Mouse (Mus musculus): ENCODE results near the gene Adgrl3. TPM values are rescaled to one million over a fixed set of nuclear protein-coding genes. Genes with fewer than 3 reads are reported as not detected.

Gene Adgrl3
- total and polyA plus RNA-seq, 2 experiments from 2014 or later: 1.7 to 7.3 TPM

DNA sequence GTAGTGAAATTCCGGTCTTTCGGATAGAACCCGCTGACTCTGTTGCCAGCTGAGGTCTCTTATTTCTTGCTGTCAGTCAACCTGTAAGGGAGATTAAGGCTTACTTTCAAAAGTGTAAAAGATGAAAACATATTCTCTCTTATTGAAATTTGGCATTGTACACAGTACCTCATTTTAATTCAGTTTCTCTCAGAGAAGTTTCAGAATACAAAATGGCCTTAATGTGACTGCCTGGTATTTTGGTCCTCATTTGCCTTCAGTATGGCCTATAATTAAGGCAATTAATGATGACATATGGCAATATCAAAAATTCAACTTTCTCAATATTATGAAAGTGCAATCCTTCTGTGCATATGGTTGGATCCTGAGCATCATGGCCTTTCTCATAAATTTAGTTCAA lies 455.5 kb downstream of the Adgrl3 start:
- no peak for DNase-seq (ENCODE audit: low spot score)
- Histone ChIP-seq H3K9me3 (replicated peaks; ENCODE audit: control insufficient read depth, low read length) (no peaks in the 10 kb centered on the region), H3K27me3 (ENCODE audit: control insufficient read depth, insufficient read depth, low read length) (no peaks in the 10 kb centered on the region), H3K36me3 (replicated peaks; ENCODE audit: control insufficient read depth, insufficient read depth, low read length) (no peaks in the 10 kb centered on the region), H3K4me3 (ENCODE audit: low read depth, low read length) (no peak overlapping the region), H3K4me2 (ENCODE audit: low read depth, low read length) (no peak overlapping the region), H3K27ac (ENCODE audit: low read depth) (no peak overlapping the region), H3K9ac (replicated peaks; ENCODE audit: low read depth, low read length) (no peak overlapping the region), H3K4me1 (ENCODE audit: control insufficient read depth, insufficient read depth) (no peaks in the 10 kb centered on the region)
- TF ChIP-seq EP300 (IDR thresholded peaks at IDR 0.05; ENCODE audit: low read depth) (no peak), CTCF (IDR thresholded peaks at IDR 0.05; ENCODE audit: low read depth) (no peak)
- ATAC-seq (ENCODE audit: insufficient read depth, low read depth): no peak
- WGBS: 88% methylated on average over 3 of the region's 3 CpGs

- 42% methylated on average over 8 of the region's 8 CpGs for WGBS
- no peak for DNase-seq (ENCODE audit: low spot score)
- no peak overlapping the region for H3K9ac ChIP-seq (replicated peaks; ENCODE audit: low read depth, low read length)
- no peaks in the 10 kb centered on the region for H3K27me3 ChIP-seq (ENCODE audit: control insufficient read depth, insufficient read depth, low read length)
- H3K27ac ChIP-seq (ENCODE audit: low read depth): no peak overlapping the region
- no peak for ATAC-seq (ENCODE audit: insufficient read depth, low read depth)
- no peaks in the 10 kb centered on the region for H3K9me3 ChIP-seq (replicated peaks; ENCODE audit: control insufficient read depth, low read length)
- TF ChIP-seq CTCF (IDR thresholded peaks at IDR 0.05; ENCODE audit: low read depth) (no peak), EP300 (IDR thresholded peaks at IDR 0.05; ENCODE audit: low read depth) (no peak)
- no peaks in the 10 kb centered on the region for H3K36me3 ChIP-seq (replicated peaks; ENCODE audit: control insufficient read depth, insufficient read depth, low read length)
- H3K4me1 ChIP-seq (ENCODE audit: control insufficient read depth, insufficient read depth): no peaks in the 10 kb centered on the region
- no peak overlapping the region for H3K4me2 ChIP-seq (ENCODE audit: low read depth, low read length)
- H3K4me3 ChIP-seq (ENCODE audit: low read depth, low read length): no peak overlapping the region
These were observed 456.2 kb downstream of the Adgrl3 start for GRCm38 (mm10) chr5:81475971-81476606.

GRCm38 (mm10) chr5:81480911-81481310 lies 461.0 kb downstream of the Adgrl3 start:
- no peaks in the 10 kb centered on the region for H3K27me3 ChIP-seq (ENCODE audit: control insufficient read depth, insufficient read depth, low read length)

DNA sequence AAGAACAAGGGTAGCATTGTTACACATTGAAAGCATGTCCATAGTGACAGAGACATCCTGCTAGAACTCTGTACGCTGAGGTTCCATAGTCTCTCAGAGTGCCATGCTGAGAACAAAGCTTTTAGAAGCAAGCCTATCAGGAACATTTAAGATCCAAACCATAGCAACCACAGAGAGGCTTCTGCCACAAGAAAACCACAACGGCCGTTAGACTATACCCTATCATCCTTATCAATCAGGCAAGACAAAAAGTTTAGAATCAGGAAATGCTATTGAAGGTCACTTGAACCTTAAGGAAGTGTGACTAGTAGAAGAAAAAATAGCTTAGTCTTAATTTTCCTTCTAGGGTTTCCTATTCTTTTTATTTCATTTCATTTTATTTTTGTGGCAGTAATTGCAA lies 464.0 kb downstream of the Adgrl3 start:
- no peaks in the 10 kb centered on the region for H3K36me3 ChIP-seq (replicated peaks; ENCODE audit: control insufficient read depth, insufficient read depth, low read length)
- DNase-seq (ENCODE audit: low spot score): no peak
- no peaks in the 10 kb centered on the region for H3K4me1 ChIP-seq (ENCODE audit: control insufficient read depth, insufficient read depth)
- H3K4me3 ChIP-seq (ENCODE audit: low read depth, low read length): no peak overlapping the region
- no peaks in the 10 kb centered on the region for H3K9me3 ChIP-seq (replicated peaks; ENCODE audit: control insufficient read depth, low read length)
- H3K27me3 ChIP-seq (ENCODE audit: control insufficient read depth, insufficient read depth, low read length): no peaks in the 10 kb centered on the region
- H3K4me2 ChIP-seq (ENCODE audit: low read depth, low read length): no peak overlapping the region
- TF ChIP-seq EP300 (IDR thresholded peaks at IDR 0.05; ENCODE audit: low read depth) (no peak), CTCF (IDR thresholded peaks at IDR 0.05; ENCODE audit: low read depth) (no peak)
- H3K9ac ChIP-seq (replicated peaks; ENCODE audit: low read depth, low read length): no peak overlapping the region
- ATAC-seq (ENCODE audit: insufficient read depth, low read depth): no peak
- no peak overlapping the region for H3K27ac ChIP-seq (ENCODE audit: low read depth)
- WGBS: 44% methylated on average over 3 of the region's 3 CpGs

More at GRCm38 (mm10) chr5:81480911-81481310, 461.0 kb downstream of the Adgrl3 start:
- TF ChIP-seq CTCF (IDR thresholded peaks at IDR 0.05; ENCODE audit: low read depth) (no peak), EP300 (IDR thresholded peaks at IDR 0.05; ENCODE audit: low read depth) (no peak)
- no peaks in the 10 kb centered on the region for H3K9me3 ChIP-seq (replicated peaks; ENCODE audit: control insufficient read depth, low read length)
- no peaks in the 10 kb centered on the region for H3K4me1 ChIP-seq (ENCODE audit: control insufficient read depth, insufficient read depth)
- no peak for DNase-seq (ENCODE audit: low spot score)
- no peak for ATAC-seq (ENCODE audit: insufficient read depth, low read depth)
- H3K9ac ChIP-seq (replicated peaks; ENCODE audit: low read depth, low read length): no peak overlapping the region
- 87% methylated on average over 3 of the region's 3 CpGs for WGBS
- H3K4me2 ChIP-seq (ENCODE audit: low read depth, low read length): no peak overlapping the region
- H3K27ac ChIP-seq (ENCODE audit: low read depth): no peak overlapping the region
- no peak overlapping the region for H3K4me3 ChIP-seq (ENCODE audit: low read depth, low read length)
- H3K36me3 ChIP-seq (replicated peaks; ENCODE audit: control insufficient read depth, insufficient read depth, low read length): no peaks in the 10 kb centered on the region

GRCm38 (mm10) chr5:81501076-81501475 lies 481.1 kb downstream of the Adgrl3 start:
- no peak for DNase-seq (ENCODE audit: low spot score)
- Histone ChIP-seq H3K4me2 (ENCODE audit: low read depth, low read length) (no peak overlapping the region), H3K9ac (replicated peaks; ENCODE audit: low read depth, low read length) (no peak overlapping the region), H3K4me1 (ENCODE audit: control insufficient read depth, insufficient read depth) (no peaks in the 10 kb centered on the region), H3K27ac (ENCODE audit: low read depth) (no peak overlapping the region), H3K4me3 (ENCODE audit: low read depth, low read length) (no peak overlapping the region), H3K9me3 (replicated peaks; ENCODE audit: control insufficient read depth, low read length) (no peaks in the 10 kb centered on the region), H3K36me3 (replicated peaks; ENCODE audit: control insufficient read depth, insufficient read depth, low read length) (no peaks in the 10 kb centered on the region), H3K27me3 (ENCODE audit: control insufficient read depth, insufficient read depth, low read length) (no peaks in the 10 kb centered on the region)
- ATAC-seq (ENCODE audit: insufficient read depth, low read depth): no peak
- TF ChIP-seq CTCF (IDR thresholded peaks at IDR 0.05; ENCODE audit: low read depth) (no peak), EP300 (IDR thresholded peaks at IDR 0.05; ENCODE audit: low read depth) (no peak)
- WGBS: 77% methylated on average over 3 of the region's 3 CpGs

All from heart, postnatal 0 days (tissue).